Mouse (Mus musculus) kidney, postnatal 14 days (tissue): Measurements from ENCODE around the gene Churc1.

Source experiments
- DNase-seq: peaks from one replicate; pipeline ENCODE4 v3.0.0; 2022; ENCODE audit warnings: mixed read lengths

Churc1 gene

DNA sequence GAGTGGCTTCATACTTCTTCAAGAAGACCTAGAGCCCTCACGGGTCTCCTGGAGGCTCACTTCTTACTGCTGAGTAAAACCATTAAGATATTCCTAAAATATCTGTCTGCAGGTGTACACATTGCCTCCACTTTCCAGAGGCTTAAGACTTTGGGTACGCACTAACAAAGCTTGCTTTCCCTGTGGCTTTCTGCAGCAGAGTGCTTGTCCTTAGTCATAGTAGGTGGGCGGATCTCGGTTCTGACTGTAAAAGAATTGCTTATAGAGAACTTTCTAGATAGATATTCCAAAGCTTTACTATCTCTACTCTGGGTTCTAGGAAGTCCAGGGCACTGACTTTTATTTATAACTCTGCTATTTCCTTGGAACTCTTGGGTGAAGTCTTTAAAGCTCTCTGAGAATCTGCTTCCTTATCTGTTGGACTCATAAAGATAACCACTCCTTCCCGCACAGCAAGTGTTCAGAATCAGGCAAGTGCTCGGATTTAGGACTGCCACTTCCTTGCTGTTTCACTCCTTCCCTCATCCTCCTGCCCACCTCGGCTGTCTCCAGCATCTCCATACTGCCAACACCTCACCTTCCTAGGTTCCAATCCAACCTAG is 31.7 kb downstream of the Churc1 start:
- DNase-seq, result no peak

DNA sequence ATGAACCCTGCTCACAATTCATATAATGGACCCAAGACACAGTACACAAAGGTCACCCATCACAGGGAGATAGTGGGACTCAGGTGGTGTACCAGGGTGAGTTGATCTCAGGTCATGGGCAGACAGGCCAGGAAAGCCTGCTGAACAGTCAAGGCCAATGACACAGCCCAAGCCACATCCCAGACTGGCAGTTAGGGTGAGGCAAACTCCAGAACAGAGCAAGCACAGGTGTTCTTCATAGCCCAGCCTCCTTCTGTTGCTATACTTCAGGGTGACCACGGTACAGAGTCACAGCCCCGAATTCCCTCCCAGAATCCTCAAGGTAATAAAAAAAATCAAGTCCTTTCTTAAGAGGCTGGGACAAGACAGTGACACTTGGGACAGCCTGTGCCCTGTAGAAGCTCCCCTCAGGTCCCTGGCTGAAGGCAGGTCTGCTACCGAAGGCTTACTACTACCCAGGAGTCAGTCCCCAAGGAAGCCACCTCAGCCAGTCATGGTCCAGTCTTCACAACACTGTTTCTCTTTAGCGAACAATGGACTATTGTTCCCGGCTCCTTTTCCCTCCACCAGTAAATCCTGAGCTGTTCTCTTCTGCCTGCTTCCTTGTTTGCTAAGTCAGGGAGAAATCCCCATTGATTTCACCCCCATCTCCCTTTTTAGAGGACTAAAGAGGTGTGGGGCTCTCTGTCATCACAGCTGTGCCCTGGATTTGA is 32.8 kb downstream of the Churc1 start:
- no peak for DNase-seq

DNA sequence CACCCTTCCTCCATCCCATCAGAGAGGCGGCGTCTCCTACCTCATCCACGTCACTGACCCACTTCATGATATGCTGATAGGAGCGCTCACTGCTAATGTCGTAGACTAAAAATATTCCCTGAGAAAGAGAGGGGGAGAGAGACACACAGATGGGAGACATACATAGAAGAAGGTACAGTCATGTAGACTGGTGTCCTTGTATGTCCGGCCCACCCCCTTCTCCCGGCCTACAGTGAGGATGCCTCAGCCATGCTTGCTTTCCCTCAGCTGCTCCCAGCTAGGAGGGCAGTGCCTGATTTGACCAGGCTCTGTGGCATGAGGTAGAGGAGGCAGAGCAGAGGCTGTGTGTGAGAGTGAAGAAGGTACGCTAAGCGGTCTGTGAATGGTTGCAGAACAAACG is 37.7 kb downstream of the Churc1 start:
- DNase-seq, result no peak

- peak; percentile 71 for DNase-seq
These were observed 38.4 kb downstream of the Churc1 start for GRCm38 (mm10) chr12:76803700-76804252.

- no peak for DNase-seq
These were observed 39.9 kb downstream of the Churc1 start for GRCm38 (mm10) chr12:76805056-76805811.

GRCm38 (mm10) chr12:76807796-76808195 is 42.5 kb downstream of the Churc1 start:
- no peak for DNase-seq

GRCm38 (mm10) chr12:76810491-76810890 is 45.2 kb downstream of the Churc1 start:
- DNase-seq, result no peak

GRCm38 (mm10) chr12:76811006-76811405 is 45.7 kb downstream of the Churc1 start:
- no peak for DNase-seq

- no peak for DNase-seq
These were observed 48.2 kb downstream of the Churc1 start for GRCm38 (mm10) chr12:76813543-76813942.

- DNase-seq, result no peak
These were observed 48.8 kb downstream of the Churc1 start for GRCm38 (mm10) chr12:76814120-76814519.

- DNase-seq, result no peak
These were observed 51.4 kb downstream of the Churc1 start for GRCm38 (mm10) chr12:76816720-76817119.

DNA sequence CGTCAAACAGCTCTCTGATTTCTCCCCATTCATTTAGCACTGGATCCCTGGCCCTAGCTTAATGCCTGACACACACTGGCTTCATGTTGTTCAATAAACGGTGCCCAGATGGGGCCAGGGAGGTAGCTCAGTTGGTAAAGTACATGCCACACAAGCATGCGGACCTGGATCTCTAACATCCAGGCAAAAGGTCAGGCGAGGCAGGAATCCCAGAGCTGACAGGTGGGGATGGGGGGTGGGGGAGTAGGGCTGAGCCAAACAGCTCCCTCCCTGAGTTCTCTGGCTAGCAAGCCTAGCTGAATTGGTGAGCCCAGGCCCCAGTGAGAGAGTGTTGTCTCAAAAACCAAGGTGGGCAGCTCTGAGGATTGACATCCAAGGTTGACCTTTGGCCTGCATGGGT is 51.8 kb downstream of the Churc1 start:
- no peak for DNase-seq

- DNase-seq, result peak; percentile 55
These were observed 52.8 kb downstream of the Churc1 start for GRCm38 (mm10) chr12:76818120-76818519.

GRCm38 (mm10) chr12:76818908-76819307 is 53.6 kb downstream of the Churc1 start:
- no peak for DNase-seq

DNA sequence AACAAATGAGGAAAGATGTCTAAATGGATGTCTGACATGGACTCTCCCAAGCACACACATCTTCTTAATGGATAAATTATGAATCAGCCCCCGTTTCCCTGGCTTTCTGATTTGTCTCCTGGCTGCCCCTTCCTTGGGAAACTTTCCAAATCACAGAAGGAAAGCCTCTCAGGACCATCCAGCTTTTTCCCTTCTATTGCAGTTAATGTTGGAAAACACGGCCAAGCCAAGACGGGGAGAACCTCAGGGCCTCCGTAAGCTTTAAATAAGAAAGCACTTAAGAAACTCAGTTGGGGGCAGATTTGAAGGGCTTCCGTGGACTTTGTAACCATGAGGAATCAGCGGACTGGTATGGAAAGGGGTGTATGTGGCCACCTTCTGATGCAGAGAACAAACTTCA is 54.5 kb downstream of the Churc1 start:
- no peak for DNase-seq

DNA sequence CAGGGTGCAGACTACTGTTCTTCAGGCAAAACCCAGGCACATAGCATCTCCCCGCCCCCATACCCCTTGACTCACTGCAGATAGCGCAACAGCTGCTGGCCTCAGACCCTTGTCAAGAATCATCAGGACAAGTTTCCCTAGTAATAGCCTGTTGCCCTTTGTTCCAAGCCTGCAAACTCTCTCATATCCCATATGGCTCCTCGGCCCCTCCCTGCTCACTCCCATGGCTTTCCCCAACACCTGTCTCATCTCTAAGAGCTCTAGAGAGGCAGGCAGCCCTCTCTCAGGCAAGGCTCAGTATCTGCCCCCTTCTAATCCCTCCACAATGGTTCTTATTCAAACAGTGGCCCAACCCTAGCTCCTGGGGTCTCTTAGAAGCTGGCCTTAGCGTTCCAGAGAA is 55.3 kb downstream of the Churc1 start:
- DNase-seq, result no peak

GRCm38 (mm10) chr12:76822002-76822650 is 56.8 kb downstream of the Churc1 start:
- DNase-seq, result peak; percentile 48

GRCm38 (mm10) chr12:76822651-76823041 is 57.3 kb downstream of the Churc1 start, which contains the start of gene Rab15:
Rab15 (minus strand) TSS chr12:76822908.
- no peak for DNase-seq

DNA sequence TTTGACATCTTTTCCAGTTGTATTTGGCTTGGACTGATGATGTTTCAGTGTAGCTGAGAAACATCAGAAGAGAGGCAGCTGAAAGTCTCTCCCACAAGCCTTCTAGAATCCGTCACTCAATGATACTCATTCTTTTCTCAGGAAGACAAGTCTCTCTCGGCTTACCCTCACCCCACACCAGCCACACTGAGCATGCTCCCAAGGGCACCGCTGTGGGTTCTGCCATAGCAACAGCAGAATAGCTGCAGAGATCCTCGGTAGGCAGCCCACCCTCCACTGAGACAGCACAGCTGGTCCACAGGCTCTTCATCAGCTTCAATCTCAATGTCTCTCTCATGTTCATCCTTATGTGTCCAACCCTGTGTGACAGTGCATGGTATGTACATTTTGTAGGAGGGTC is 59.9 kb downstream of the Churc1 start:
- DNase-seq, result no peak

DNA sequence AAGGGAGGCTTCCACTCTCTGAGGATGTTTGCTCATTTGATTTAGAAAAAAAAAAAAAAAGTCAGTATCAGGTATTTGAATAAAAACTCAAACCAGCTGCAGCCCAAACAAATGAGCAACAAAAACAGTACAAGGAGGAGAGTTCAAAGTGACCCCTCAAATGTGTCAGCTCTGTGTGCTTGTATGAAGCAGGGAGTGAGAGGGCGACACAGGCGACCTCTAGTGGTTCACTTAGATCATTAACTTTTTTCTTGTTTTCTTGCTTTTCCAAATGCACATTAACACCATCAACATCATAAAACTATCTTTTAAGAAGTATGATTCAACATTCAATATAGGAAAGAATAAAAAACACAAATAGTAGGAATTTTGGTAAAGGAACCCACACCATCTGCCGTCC is 67.4 kb downstream of the Churc1 start:
- DNase-seq, result peak; percentile 33
